Mouse (Mus musculus): ENCODE data around the gene Rbx1. TPM values are rescaled to one million over a fixed set of nuclear protein-coding genes. Genes with fewer than 3 reads are reported as not detected.
A peak's percentile ranks its signal among the peaks of the same experiment; 100 is the strongest.

The Rbx1 gene
- total and polyA plus RNA-seq, 3 experiments, result 177 to 238 (median 184) TPM

- DNase-seq (ENCODE audit: extremely low read depth), result no peak
- dilution Hi-C loops (cut with MboI; ENCODE audit: extremely low pct_ligation_motif_present, extremely low pct_unique_long_range_greater_than_20kb, low sequenced_read_pairs), result no loop called here
- in situ Hi-C loops (cut with MboI; ENCODE audit: low pct_ligation_motif_present, low pct_unique_long_range_greater_than_20kb, low sequenced_read_pairs), result no loop called here
- Histone ChIP-seq H3K4me3 (replicated peaks in 1 of 3; ENCODE audit: low read depth in 2 of 3, low read length in 2 of 3, poor library complexity in 1 of 3) (no peak overlapping the region), H3K4me1 (ENCODE audit: control insufficient read depth in 1 of 2, insufficient read depth in 2 of 2) (no peaks in the 10 kb centered on the region), H3K27ac (ENCODE audit: insufficient read depth, low read depth) (no peak overlapping the region), H3K9ac (ENCODE audit: insufficient read depth, low read depth) (no peak overlapping the region), H3K9me3 (replicated peaks; ENCODE audit: low read length) (no peaks in the 10 kb centered on the region), H3K27me3 (replicated peaks) (no peaks in the 10 kb centered on the region), H3K4me2 (ENCODE audit: insufficient read depth, low read depth, poor library complexity, severe bottlenecking) (no peak overlapping the region), H3K36me3 (replicated peaks in 1 of 2; ENCODE audit: control insufficient read depth in 1 of 2, insufficient read depth in 1 of 2, low read length in 1 of 2) (peaks cover 28 to 64% of the 10 kb centered on the region in 2 experiments), H3K79me2 (replicated peaks; ENCODE audit: control insufficient read depth, extremely low read depth, insufficient read depth, poor library complexity, severe bottlenecking) (no peaks in the 10 kb centered on the region)
- TF ChIP-seq POLR2A (IDR thresholded peaks at IDR 0.05; ENCODE audit: low read depth, low read length) (no peak), ZKSCAN1 (IDR thresholded peaks at IDR 0.05; ENCODE audit: borderline replicate concordance, low read depth, low read length) (no peak), SIN3A (IDR thresholded peaks at IDR 0.05; ENCODE audit: low read length) (no peak), NELFE (IDR thresholded peaks at IDR 0.05; ENCODE audit: low read depth, low read length) (no peak)
Measured at GRCm38 (mm10) chr15:81439236-81439635, 26.9 kb upstream of the Rbx1 start.

- H3K4me1 ChIP-seq (ENCODE audit: control insufficient read depth in 1 of 2, insufficient read depth in 2 of 2), result no peaks in the 10 kb centered on the region
- peak; percentile 63 for DNase-seq (ENCODE audit: extremely low read depth)
- H3K36me3 ChIP-seq (replicated peaks in 1 of 2; ENCODE audit: control insufficient read depth in 1 of 2, insufficient read depth in 1 of 2, low read length in 1 of 2), result peaks cover 42 to 75% of the 10 kb centered on the region in 2 experiments
- no peak overlapping the region for H3K4me2 ChIP-seq (ENCODE audit: insufficient read depth, low read depth, poor library complexity, severe bottlenecking)
- H3K9me3 ChIP-seq (replicated peaks; ENCODE audit: low read length), result no peaks in the 10 kb centered on the region
- H3K27me3 ChIP-seq (replicated peaks), result no peaks in the 10 kb centered on the region
- dilution Hi-C loops (cut with MboI; ENCODE audit: extremely low pct_ligation_motif_present, extremely low pct_unique_long_range_greater_than_20kb, low sequenced_read_pairs), result no loop called here
- no peak overlapping the region for H3K27ac ChIP-seq (ENCODE audit: insufficient read depth, low read depth)
- H3K79me2 ChIP-seq (replicated peaks; ENCODE audit: control insufficient read depth, extremely low read depth, insufficient read depth, poor library complexity, severe bottlenecking), result no peaks in the 10 kb centered on the region
- in situ Hi-C loops (cut with MboI; ENCODE audit: low pct_ligation_motif_present, low pct_unique_long_range_greater_than_20kb, low sequenced_read_pairs), result no loop called here
- no peak for TF ChIP-seq TBP (conservative IDR thresholded peaks at IDR 0.05; ENCODE audit: low read depth, low read length)
- TF ChIP-seq CTCF (conservative IDR thresholded peaks at IDR 0.05 in 1 of 2, IDR thresholded peaks at IDR 0.05 in 1 of 2; ENCODE audit: low read depth in 2 of 2, low read length in 2 of 2), result peak; percentile 72 to 87
- TF ChIP-seq ZNF384 (IDR thresholded peaks at IDR 0.05; ENCODE audit: low read depth, low read length), result no peak
- peak; percentile 81 for TF ChIP-seq RAD21 (IDR thresholded peaks at IDR 0.05; ENCODE audit: low read depth, low read length)
- peak; percentile 8; the same call in 1 of the 2 replicates for TF ChIP-seq ZC3H11A (IDR thresholded peaks at IDR 0.05; ENCODE audit: low read depth, low read length)
- TF ChIP-seq SMC3 (IDR thresholded peaks at IDR 0.05; ENCODE audit: low read depth, low read length), result peak; percentile 79
- no peak for TF ChIP-seq MAZ (IDR thresholded peaks at IDR 0.05; ENCODE audit: low read depth, low read length)
- no peak overlapping the region for H3K9ac ChIP-seq (ENCODE audit: insufficient read depth, low read depth)
- H3K4me3 ChIP-seq (replicated peaks in 1 of 3; ENCODE audit: low read depth in 2 of 3, low read length in 2 of 3, poor library complexity in 1 of 3), result no peak overlapping the region
Measured at GRCm38 (mm10) chr15:81448463-81448862, 17.6 kb upstream of the Rbx1 start.

GRCm38 (mm10) chr15:81461523-81461922 is 4.6 kb upstream of the Rbx1 start:
- no peak for TF ChIP-seq CHD2 (IDR thresholded peaks at IDR 0.05; ENCODE audit: low read length)
- no peak for TF ChIP-seq TBP (conservative IDR thresholded peaks at IDR 0.05; ENCODE audit: low read depth, low read length)
- TF ChIP-seq ETS1 (conservative IDR thresholded peaks at IDR 0.05; ENCODE audit: low read depth, low read length), result no peak
- TF ChIP-seq SIN3A (IDR thresholded peaks at IDR 0.05; ENCODE audit: low read length), result no peak
- no peak for TF ChIP-seq JUN (IDR thresholded peaks at IDR 0.05; ENCODE audit: insufficient read depth, low read depth, low read length)
- TF ChIP-seq MAZ (IDR thresholded peaks at IDR 0.05; ENCODE audit: low read depth, low read length), result no peak
- TF ChIP-seq MAFK (IDR thresholded peaks at IDR 0.05; ENCODE audit: insufficient replicate concordance, low read length), result no peak
- TF ChIP-seq MXI1 (IDR thresholded peaks at IDR 0.05; ENCODE audit: low read depth, low read length), result no peak
- no peak for TF ChIP-seq ZMIZ1 (IDR thresholded peaks at IDR 0.05; ENCODE audit: low read depth, low read length)
- no peak for TF ChIP-seq ELF1 (IDR thresholded peaks at IDR 0.05; ENCODE audit: low read depth, low read length)
- no peak for TF ChIP-seq RAD21 (IDR thresholded peaks at IDR 0.05; ENCODE audit: low read depth, low read length)
- TF ChIP-seq CTCF (conservative IDR thresholded peaks at IDR 0.05 in 1 of 2, IDR thresholded peaks at IDR 0.05 in 1 of 2; ENCODE audit: low read depth in 2 of 2, low read length in 2 of 2), result no peak
- no peak for TF ChIP-seq ZNF384 (IDR thresholded peaks at IDR 0.05; ENCODE audit: low read depth, low read length)
- no peak for TF ChIP-seq BHLHE40 (IDR thresholded peaks at IDR 0.05; ENCODE audit: low read depth, low read length)
- no peak for TF ChIP-seq JUND (conservative IDR thresholded peaks at IDR 0.05; ENCODE audit: low read depth, low read length)
- TF ChIP-seq NRF1 (IDR thresholded peaks at IDR 0.05; ENCODE audit: low read depth, low read length), result no peak
- TF ChIP-seq EP300 (IDR thresholded peaks at IDR 0.05; ENCODE audit: low read length), result no peak
- no peak for TF ChIP-seq HCFC1 (IDR thresholded peaks at IDR 0.05; ENCODE audit: low read depth, low read length)
- no peak for TF ChIP-seq POLR2A (IDR thresholded peaks at IDR 0.05; ENCODE audit: low read depth, low read length)
- TF ChIP-seq TCF12 (IDR thresholded peaks at IDR 0.05; ENCODE audit: low read depth, low read length), result no peak
- no peak overlapping the region for H3K4me2 ChIP-seq (ENCODE audit: insufficient read depth, low read depth, poor library complexity, severe bottlenecking)
- no peak overlapping the region for H3K9ac ChIP-seq (ENCODE audit: insufficient read depth, low read depth)
- H3K4me3 ChIP-seq (replicated peaks in 1 of 3; ENCODE audit: low read depth in 2 of 3, low read length in 2 of 3, poor library complexity in 1 of 3), result no peak overlapping the region
- no peaks in the 10 kb centered on the region; the same call in 1 of the 2 replicates for H3K79me2 ChIP-seq (replicated peaks; ENCODE audit: control insufficient read depth, extremely low read depth, insufficient read depth, poor library complexity, severe bottlenecking)
- peaks cover 7% of the 10 kb centered on the region for H3K9me3 ChIP-seq (replicated peaks; ENCODE audit: low read length)
- in situ Hi-C loops (cut with MboI; ENCODE audit: low pct_ligation_motif_present, low pct_unique_long_range_greater_than_20kb, low sequenced_read_pairs) (no loop called here), dilution Hi-C loops (cut with MboI; ENCODE audit: extremely low pct_ligation_motif_present, extremely low pct_unique_long_range_greater_than_20kb, low sequenced_read_pairs) (no loop called here)
- no peak overlapping the region for H3K27ac ChIP-seq (ENCODE audit: insufficient read depth, low read depth)
- H3K4me1 ChIP-seq (ENCODE audit: control insufficient read depth in 1 of 2, insufficient read depth in 2 of 2), result peaks cover 3 to 6% of the 10 kb centered on the region in 2 experiments; a peak in 3 of 4 replicates
- no peak for DNase-seq (ENCODE audit: extremely low read depth)
- H3K27me3 ChIP-seq (replicated peaks), result no peaks in the 10 kb centered on the region
- H3K36me3 ChIP-seq (replicated peaks in 1 of 2; ENCODE audit: control insufficient read depth in 1 of 2, insufficient read depth in 1 of 2, low read length in 1 of 2), result peaks cover 10 to 32% of the 10 kb centered on the region in 2 experiments

All from CH12.LX (cell line).